Mouse (Mus musculus) CD4-positive helper T cell, adult 2 months (primary cell): ENCODE measurements around the gene Xaf1.

Experiments
- DNase-seq: peaks from one replicate; pipeline ENCODE4 v3.0.0-alpha.2; 2012; ENCODE audit warnings: low read depth, missing footprints, low spot score

The Xaf1 gene

DNA sequence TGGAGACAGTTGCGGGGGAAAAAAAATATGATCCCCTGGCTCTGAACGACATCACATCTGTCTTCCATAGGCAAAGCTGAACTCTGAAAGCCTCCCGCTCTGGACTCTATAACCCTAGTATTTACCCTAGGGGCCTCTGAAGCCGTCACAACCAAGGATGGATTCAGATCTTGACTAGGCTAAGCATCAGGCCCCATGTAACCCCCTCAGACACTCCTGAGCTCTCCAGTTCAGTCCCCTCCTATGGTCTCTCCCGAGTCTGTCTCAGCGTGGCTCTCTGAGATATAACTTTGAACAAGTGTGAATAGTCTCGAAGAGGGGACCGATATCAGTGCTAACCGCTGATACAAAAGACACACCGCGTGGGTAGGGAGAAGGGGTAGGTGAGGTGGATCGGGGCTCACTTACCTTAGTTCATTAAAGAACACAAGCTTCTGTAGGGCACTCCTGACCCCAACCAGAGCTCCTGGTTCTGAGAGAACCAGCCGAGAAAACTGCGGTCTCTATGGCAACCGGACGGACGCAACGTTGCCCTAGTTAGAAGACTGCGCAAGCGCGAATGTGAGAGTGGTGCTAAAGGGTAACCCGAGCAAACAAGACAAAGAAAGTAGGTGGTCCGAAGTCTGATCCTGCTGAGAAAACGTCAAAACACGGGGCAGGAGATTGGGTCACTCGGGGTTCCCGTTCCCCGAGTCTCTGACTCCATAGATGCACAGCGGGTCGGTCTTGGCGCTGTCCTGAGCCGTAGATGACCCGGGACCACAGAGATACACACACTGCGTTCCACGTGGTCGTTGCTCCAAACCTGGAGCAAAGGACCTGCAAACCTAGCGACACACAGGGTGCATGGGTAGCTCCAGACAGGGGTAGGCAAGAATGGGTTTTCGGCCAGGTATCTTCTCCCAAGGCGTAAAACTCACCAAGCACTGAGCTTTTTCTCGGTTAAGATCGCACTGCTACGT is 60.2 kb downstream of the Xaf1 start:
- DNase-seq, result peak; percentile 15

- no peak for DNase-seq
Observed at GRCm38 (mm10) chr11:72362347-72362741, 60.9 kb downstream of the Xaf1 start, which contains the start of gene Tekt1. Tekt1 (minus strand) TSS chr11:72362442.
